Mouse (Mus musculus): Measurements from ENCODE around the gene Samd10.

Gene Samd10

DNA sequence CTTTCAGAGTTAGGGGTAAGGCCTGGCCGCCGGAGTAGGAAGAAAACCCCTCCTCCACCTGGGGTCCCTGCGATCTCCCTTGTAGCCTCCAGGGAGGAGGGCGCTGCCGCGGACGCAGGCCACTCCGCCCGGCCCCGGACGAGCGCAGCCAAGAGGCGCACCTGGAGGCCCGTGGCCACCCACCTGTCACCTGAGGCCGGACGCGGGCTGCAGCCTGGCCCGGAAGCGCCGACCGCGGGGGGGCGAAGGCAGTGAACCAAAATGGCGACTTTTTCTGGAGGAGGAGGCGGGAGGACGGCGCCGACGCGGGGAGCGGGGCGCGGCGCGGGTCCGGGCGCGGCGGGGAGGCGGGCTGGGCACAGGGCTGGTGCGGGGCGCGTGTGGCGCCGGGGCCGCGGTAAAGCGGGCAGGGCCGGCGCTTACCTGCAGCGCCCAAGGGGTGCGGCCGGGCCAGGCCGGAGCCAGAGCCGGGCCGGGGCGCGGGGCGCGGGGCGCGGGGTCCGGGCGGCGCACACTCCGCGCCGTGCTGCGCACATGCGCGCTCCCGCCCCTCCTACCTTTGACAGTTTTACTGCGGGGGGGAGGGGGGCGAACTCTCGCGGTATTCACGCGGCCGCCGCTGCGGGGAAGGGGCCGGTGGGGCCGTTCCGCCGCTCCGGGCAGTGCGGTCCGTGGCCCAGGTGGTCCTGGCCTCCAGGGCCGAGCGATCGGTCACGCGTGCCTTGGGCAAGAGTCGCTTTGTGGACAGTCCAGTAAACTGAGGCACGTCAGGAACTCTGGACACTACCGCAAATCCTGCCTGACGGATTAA is 6.6 kb downstream of the Samd10 start, which contains the start of gene Zfp512b:
Zfp512b (minus strand) TSS at position 573 of the 811 bp plus-strand sequence.
- in situ Hi-C loops (cut with MboI, MseI) = no loop called here

DNA sequence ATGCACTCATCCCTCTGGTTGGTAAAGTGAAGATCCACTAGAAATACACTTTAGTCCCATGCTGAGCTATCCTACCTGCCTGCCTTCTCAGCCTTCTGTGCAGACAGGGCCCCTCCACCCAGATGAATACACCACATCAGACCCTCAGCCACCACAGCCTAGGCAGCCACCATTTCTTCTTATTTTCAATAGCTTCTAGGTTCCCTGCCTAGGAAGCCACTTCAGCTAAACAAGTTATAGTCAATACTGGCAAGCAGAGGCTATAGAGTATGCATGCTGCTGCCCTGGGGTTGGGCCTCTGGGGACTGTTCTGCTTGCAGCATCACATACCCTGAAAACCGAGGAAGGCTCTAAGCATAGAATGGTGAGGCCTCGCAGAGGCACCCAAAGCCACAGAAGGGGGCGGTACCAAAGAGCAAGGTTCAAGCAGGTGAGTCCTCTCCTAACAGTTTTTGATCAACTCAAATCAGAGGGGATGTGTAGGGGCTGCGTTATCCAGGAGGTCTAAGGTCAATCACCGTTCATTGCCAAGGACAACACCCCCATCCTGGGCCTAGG is 7.4 kb downstream of the Samd10 start, which contains the start of gene Prpf6:
Prpf6 (plus strand) TSS at position 341 of the 558 bp plus-strand sequence.
- in situ Hi-C loops (cut with MboI, MseI) = no loop called here

DNA sequence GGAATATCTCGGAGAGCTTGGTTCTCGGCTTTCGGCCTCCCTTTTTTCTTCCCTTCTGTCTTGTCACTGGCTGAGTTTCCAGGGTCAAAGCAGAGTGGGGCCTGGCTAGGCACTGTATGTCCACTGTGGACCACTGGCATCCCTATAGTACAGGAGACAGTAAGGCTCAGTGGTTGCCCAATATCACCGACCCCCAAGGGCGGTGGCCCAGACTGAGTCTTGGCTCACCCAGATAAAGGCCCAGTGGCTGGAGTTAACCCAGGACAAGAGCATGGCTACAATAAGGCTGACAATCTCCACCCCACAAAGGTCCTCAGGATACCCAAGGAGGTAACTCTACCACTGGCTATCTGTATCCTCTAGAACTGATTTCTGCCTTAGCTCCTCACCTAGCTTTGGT is 8.5 kb downstream of the Samd10 start:
- in situ Hi-C loops (cut with MboI, MseI) = no loop called here

DNA sequence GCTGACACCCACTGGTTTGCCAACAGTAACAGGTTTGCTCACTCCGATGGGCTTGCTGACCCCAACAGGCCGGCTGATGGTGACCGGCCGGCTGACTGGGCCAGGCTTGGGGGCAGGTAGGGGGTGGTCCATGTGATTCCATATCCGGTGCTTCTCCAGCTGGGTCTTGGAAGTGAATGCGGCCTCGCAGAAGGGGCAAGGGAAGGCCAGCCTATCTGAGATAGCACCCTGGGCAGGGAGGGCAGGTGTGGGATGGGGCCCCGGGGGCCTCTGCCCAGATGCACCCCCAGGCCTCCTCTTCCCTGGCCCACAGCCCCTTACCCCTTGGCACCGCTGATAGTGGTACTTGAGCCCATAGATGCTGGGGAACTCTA is 9.3 kb downstream of the Samd10 start:
- in situ Hi-C loops (cut with MboI, MseI) = no loop called here

DNA sequence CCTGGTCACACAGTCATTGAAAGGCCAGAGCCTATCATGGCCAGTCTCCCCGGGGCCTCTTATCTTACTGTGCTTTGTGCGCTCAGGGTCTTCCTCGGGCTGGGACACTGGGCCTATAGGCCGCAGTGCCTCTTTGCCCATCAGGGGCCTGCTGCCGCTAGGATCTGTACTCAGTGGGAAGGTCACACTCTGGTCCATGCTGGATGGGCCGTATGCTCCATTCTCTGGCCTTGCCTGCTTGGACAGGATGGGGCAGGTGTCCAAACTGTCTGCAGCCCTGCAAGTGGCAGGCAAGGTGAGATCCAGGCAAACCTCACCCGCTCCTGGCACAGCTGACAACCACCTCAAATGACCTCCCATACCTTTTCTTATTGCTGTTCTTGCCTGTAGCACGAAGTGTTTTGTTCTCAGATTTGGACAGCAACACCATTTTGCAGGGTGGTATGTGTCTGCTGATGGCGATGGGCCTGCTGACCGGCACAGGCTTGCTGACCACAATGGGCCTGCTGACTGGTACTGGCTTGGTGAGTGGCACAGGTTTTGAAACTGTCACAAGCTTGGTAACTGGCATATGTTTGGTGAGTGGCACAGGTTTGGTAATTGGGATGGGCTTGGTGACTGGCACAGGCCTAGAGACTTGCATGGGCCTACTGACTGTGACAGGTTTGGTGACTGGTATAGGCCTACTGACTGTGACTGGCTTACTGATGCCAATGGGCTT is 9.8 kb downstream of the Samd10 start:
- in situ Hi-C loops (cut with MboI, MseI) = no loop called here

DNA sequence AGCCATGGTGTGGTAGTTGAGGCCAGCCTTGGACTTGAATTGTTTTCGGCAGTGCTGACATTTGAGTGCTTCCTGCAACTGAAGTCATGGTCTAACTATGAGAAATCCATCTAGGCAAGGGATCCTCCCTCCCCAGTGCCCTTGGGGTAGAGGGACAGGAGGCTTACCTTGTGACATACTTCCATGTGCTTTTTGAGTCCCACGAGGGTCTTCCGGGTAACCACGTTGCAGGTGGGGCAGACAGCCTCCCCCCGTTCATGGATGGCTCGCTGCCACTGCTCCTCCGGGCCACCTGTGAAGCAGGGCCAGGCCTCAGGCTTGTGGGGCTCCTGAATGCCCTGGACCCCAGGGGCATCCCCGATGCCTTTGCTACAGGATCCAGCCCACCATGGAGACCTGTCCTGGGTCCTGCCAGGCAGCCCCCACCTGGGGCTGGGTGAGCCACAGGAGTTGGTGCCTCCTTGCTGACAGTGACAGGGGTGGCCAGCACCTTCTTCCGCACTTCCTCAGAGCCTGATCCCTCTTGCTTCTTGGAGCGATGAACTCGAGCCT is 10.7 kb downstream of the Samd10 start:
- in situ Hi-C loops (cut with MboI, MseI) = no loop called here

DNA sequence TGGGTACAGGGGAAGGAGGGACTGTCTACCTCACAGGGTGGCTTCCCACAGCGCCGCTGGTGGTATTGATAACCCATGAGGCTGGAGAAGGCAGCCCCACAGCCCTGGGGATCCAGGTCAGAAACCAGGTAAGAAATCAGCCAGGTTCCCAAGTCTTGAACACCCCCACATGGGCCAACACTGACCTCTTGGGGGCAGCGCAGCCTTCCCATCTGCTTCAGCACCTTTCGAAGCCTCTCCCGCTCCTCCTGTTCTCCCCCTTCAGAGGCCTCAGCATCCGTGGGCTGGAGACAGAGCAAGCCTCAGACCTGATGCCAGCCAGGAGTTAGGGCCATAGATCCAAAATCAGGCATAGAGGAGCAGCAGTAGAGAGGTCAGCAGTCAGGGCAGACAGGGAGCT is 11.2 kb downstream of the Samd10 start:
- in situ Hi-C loops (cut with MboI, MseI) = no loop called here

DNA sequence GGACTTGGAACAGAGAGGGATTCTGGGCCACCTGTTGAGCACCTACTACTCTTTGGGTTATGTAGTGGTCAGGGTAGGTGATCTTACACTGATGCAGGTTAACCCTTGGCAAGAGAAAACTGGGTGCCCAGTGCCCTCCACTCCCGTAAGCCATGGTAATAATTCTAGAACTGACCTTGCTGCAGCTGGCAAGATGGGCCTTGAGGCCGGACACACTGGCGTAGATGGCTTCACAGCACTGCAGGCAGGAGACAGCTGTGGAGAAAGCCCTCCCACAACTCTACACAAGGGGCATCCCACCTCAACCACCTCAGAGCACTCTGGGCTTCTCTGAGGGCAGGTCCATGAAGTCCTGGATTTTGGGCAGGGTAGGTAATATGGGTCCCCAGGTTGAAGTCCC is 12.9 kb downstream of the Samd10 start:
- in situ Hi-C loops (cut with MboI, MseI) = no loop called here

DNA sequence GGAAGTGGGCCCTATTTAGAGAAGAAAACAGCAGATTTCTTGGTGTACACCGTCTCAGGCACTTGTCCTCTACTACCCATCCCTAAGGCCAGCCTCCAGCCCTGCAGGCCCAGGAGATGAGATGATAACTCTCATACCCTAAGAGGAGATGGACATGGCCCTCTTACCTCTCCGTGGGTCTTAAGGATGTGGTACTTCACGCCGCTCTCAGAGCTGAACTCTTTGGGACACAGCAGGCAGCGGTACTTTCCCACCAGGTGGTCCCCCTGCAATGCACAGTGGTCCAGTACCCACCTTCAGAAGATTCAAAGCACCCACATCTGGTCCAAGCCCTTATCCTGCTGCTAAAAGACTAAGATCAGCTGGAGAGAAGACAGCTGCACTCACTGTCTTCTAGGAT is 13.5 kb downstream of the Samd10 start:
- in situ Hi-C loops (cut with MboI, MseI) = no loop called here

DNA sequence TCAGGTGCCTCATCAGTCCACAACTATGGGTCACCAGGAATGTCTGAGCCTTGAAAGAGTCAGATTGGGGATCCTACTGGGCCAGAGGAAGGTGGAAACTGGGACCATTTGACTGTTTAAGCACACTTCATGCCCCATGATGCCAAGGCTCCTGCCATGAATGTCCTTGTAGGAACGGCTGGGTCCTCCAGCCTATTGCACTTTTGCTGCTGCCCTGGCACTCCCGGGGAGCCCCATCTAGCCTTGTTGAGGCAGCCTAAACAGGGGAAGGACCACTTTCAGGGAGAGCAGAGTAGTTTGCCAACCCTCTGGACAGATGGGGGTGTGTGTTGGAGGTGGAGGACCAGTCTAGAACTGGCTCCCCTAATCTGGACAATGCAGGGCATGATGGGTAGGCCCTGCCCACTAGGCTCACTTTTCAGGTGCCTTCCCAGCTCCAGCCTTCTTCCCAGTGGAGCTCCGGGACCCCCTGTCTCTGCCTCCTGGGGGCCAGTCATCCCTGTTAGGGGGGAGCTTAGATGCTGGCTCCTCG is 14.5 kb downstream of the Samd10 start, which contains the start of gene Uckl1:
Uckl1 (minus strand) TSS at position 482 of the 532 bp plus-strand sequence.
- in situ Hi-C loops (cut with MboI, MseI) = no loop called here

DNA sequence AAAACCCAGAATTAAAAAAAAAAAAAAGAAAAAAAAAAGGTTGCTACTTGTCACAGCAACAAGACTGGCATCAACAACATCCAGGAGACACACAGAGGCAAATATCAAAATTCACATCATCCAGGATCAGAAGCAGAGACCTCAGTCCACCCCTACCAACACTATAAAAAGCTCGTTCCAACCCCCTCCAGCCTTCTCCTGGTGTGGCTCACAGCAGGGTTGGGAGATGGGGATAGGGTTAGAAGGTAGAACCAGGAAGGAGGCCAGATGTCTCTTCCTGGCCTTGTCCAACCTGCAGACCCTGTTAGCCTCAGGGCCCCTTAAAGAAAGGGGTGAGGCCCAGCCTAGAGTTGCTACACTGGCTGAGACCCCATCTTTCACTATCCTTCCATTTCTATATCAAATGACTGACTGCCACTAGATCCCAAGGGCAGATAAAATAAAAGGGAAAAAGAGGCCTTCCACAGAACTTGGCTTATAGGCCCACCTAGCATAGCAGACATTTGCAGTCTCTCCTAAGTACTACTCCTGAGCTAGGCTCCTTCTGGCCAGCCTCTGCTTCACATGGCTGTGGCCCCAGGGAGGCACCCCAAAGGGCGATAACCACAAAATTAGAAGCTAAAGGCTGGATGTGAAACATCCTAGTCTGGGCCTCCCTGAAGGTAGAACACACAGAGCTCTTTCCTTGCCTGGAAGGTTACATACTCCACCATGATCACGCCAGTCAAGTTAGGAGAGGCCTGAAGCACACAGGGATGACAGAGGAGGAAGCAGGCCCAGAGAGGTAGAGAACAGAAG is 15.4 kb downstream of the Samd10 start:
- in situ Hi-C loops (cut with MboI, MseI) = no loop called here

DNA sequence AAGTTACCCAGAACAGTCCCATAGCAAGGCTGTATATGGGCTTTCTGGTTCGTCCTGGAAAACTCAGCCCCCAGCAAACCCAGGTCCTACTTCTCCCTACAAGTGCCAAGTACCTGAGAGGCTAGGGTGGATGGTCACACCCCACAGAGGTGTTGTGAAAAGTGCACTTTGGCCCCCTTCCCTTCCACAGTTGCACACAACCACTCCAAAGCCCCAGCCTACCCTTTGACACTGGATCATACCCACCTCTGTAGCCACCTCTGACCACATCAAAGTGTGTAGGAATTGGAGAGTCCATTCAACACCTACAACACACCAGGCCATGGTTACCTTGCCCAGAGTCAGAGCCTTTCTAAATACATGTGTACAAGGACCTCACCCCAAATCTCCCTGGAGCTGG is 16.1 kb downstream of the Samd10 start:
- in situ Hi-C loops (cut with MboI, MseI) = no loop called here

DNA sequence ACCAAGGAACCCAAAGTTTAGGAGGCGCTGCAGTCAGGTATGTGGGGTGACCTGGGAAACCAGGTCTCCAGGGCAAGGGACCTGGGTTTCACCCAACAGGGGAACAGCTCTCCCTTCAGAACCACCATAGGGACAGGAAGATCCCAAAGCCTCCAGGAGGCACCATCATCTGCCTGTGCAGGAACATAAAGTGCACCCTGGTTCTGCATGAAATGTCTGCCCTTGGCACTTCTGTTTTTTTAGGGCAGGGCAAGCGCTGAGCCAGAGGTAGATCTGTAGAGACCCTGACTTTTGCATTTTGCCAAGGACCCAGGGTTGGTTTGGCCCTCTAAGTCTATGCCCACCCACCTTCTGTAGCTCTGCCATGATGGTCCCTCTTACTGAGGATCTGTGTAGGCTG is 16.7 kb downstream of the Samd10 start:
- in situ Hi-C loops (cut with MboI, MseI) = no loop called here

DNA sequence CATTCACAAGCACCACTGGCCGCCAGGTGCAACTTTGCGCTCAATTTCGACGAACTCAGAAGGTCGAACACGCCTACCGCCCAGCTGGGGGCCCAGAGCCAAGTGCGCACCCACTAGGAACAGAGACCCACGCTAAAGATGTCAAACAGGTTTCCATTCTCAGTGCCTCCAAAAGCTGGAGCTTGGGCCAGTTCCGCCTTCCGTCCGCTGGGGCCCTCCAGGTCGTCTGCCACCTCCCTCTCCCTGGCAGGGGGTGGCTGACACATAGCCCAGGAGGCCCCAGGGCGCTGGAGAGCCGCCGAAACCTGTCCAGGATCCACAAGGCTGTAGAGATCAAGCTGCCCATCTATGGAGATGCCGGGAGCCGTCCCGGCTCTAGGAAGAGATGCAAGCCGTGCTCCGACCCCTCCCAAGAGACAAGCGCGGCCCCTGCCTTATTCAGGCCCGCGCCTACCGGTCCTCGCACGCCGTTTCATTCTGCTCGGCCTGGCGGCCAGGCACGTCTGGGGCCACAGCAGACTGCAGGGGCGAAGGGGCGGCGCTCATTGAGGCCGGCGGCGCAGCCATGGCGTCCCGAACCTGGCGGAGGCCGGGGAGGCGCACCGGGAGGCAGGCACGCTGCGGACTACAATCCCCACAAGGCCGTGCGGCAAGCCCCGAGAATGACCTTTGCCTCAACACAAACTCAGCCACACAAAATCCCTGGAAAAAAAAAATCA is 17.5 kb downstream of the Samd10 start:
- in situ Hi-C loops (cut with MboI, MseI) = no loop called here

DNA sequence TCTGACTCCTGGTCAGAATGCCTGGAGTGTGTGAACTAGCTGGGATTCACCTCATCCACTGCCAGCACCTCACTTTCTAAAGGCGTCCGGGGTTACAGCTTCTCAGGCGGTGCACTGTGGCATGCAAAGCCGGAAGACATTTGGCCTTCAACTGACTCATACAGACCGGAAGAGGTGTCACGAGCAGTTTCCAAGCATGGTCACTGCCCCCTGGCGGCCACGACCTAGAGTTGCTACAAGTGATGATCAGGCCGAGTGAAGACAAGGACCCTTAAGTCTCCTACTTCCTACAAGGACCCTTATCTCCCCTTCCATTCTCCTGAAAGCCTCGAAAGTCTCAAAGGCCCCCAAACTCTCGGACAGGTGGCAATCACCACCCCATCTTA is 18.0 kb downstream of the Samd10 start:
- in situ Hi-C loops (cut with MboI, MseI) = no loop called here

DNA sequence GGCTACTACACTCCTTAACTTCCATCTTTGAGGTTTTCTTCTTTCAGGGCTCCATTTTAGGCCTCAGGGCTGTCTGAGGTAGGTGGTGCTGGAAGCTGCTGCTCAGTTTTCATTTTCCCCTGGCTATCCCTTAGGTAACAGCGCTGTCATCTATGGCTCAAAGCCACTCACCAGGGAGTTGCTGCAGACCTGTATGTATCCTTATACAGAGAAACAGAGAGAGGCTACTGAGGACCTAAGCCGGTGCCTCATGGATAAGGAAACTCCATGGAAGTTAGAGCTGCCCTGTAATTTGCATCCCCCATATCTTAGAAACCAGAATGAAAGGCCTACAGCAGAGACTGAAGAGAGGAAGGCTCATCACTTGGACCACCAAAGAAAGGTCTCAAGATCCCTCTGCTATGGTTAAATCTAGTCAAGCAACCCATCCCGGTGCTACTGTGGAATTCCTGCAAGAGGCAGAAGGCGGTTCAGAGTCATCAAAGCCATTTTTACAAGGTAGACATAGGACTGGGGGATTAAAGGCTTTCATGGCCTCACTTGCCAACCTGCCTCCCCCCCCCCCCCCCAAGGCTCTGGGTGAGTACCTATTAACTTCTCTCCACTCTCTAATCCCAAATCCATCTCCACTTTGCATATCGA is 18.8 kb downstream of the Samd10 start:
- in situ Hi-C loops (cut with MboI, MseI) = no loop called here

DNA sequence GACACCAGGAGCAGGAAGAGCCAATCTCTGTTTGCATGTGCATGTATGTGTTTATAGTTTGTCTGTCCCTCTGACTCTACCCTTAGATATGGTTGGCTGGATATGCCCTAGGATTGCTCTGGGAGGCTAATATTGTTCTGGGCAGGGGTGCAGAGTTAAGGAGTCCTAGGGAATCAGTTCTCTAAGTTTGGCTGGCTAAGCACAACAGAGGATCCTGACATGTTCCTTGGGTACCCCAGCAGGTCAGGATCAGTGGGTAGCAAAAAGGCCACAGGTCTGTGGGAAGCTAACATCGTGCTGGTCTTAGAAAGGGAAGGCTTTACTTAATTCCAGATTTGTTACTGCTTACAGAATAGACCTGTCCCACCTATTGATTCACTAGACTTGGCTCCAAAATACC is 19.3 kb downstream of the Samd10 start:
- in situ Hi-C loops (cut with MboI, MseI) = loop anchor here (5.0 kb wide), 1 partner anchor 47 kb away; no protein-coding TSS in a partner anchor

DNA sequence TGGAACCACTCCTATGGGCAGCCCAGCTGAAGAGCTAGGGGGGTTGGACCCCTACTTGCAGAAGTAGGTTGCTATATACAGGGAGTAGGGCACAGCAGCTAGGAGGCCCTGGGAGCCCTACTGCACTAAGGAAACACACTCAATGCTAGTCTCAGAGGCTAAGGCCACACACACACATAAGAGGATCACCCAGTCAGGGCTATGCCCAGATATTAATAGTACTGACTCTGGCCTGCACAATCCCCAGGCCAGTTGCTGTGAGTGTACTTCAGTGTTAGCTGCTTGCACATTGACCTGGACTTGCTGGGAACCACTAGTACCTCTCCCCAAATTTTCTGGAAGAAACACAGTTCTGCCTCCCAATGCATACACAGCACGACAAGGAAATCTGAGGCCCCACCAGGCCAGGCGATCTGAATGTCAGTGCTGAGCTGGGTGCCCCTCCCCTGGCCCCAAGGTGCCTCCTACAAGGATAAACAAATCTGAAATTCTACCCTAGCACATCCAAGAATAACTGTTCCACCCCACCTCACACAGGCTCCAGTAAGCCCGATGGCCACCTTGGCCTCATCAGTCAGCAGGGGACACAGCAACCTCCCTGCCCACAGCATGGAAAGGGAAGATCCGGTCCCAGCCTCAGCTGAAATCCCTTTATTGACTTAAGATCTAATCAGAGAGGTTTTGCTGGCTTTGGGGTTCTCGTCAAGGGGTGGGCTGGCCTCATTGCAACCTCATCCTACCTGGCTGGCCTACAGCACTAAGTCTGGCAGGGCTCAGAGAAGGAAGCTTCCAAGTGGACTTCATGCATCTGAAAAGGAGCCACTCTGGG is 20.0 kb downstream of the Samd10 start:
- in situ Hi-C loops (cut with MboI, MseI) = loop anchor here (5.0 kb wide), 1 partner anchor 47 kb away; no protein-coding TSS in a partner anchor

DNA sequence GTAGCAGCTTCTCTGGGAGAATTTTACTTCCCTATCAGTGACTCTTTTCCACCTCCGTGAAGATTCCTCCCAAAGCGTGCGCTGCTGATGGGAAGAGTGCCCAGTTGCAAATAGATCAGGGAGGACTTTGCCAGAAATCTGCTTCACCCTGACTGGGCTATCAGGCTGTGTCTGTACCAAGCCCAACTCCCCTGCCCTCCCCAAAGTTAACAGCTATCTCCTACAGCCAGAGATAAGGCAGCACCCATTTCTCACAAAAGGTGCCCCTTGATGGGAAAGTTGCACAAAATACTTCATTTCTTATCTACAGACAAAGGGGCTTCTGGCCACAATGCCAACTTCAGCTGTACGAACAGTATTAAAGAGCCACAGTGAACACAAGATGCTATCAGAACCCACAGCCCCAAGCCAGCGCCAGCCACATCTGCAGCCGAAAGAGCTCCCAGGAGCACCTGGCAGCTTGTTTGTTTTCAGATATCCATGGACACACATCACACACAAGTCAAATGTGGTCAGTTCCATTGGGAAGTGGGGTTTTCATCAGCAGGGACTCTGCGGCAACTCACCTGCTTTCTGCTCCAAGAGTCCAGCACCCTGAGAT is 20.9 kb downstream of the Samd10 start:
- in situ Hi-C loops (cut with MboI, MseI) = loop anchor here (5.0 kb wide), 1 partner anchor 46 kb away; no protein-coding TSS in a partner anchor
